Mouse (Mus musculus): ENCODE data around the gene Gm20388.

The Gm20388 gene

GRCm38 (mm10) chr8:123836354-123836753 is 3925.7 kb downstream of the Gm20388 start:
- DNase-seq (ENCODE audit: low read depth, low spot score) = no peak

GRCm38 (mm10) chr8:123838496-123838895 is 3927.9 kb downstream of the Gm20388 start:
- DNase-seq (ENCODE audit: low read depth, low spot score) = no peak

- DNase-seq (ENCODE audit: low read depth, low spot score) = no peak
Observed at GRCm38 (mm10) chr8:123840578-123841345, 3930.1 kb downstream of the Gm20388 start.

GRCm38 (mm10) chr8:123842086-123842485 is 3931.4 kb downstream of the Gm20388 start:
- no peak for DNase-seq (ENCODE audit: low read depth, low spot score)

GRCm38 (mm10) chr8:123844341-123844740 is 3933.7 kb downstream of the Gm20388 start:
- no peak for DNase-seq (ENCODE audit: low read depth, low spot score)

GRCm38 (mm10) chr8:123845114-123845513 is 3934.5 kb downstream of the Gm20388 start:
- DNase-seq (ENCODE audit: low read depth, low spot score) = no peak

GRCm38 (mm10) chr8:123845991-123846390 is 3935.3 kb downstream of the Gm20388 start:
- no peak for DNase-seq (ENCODE audit: low read depth, low spot score)

GRCm38 (mm10) chr8:123846509-123846908 is 3935.9 kb downstream of the Gm20388 start:
- no peak for DNase-seq (ENCODE audit: low read depth, low spot score)

GRCm38 (mm10) chr8:123847546-123847945 is 3936.9 kb downstream of the Gm20388 start:
- DNase-seq (ENCODE audit: low read depth, low spot score) = no peak

- no peak for DNase-seq (ENCODE audit: low read depth, low spot score)
Observed at GRCm38 (mm10) chr8:123849352-123849751, 3938.7 kb downstream of the Gm20388 start.

- DNase-seq (ENCODE audit: low read depth, low spot score) = no peak
Observed at GRCm38 (mm10) chr8:123851590-123851989, 3940.9 kb downstream of the Gm20388 start.

- DNase-seq (ENCODE audit: low read depth, low spot score) = no peak
Observed at GRCm38 (mm10) chr8:123854252-123854651, 3943.6 kb downstream of the Gm20388 start.

- no peak for DNase-seq (ENCODE audit: low read depth, low spot score)
Observed at GRCm38 (mm10) chr8:123854733-123855475, 3944.3 kb downstream of the Gm20388 start.

- DNase-seq (ENCODE audit: low read depth, low spot score) = no peak
Observed at GRCm38 (mm10) chr8:123857361-123857760, 3946.7 kb downstream of the Gm20388 start.

GRCm38 (mm10) chr8:123858574-123858940 is 3947.9 kb downstream of the Gm20388 start:
- DNase-seq (ENCODE audit: low read depth, low spot score) = no peak

GRCm38 (mm10) chr8:123858941-123859647 is 3948.5 kb downstream of the Gm20388 start:
- peak; percentile 87 for DNase-seq (ENCODE audit: low read depth, low spot score)

- no peak for DNase-seq (ENCODE audit: low read depth, low spot score)
Observed at GRCm38 (mm10) chr8:123859648-123860259, 3949.1 kb downstream of the Gm20388 start, which contains the start of gene Ccsap. TSS of gene Ccsap (minus strand) at chr8:123860209.

- DNase-seq (ENCODE audit: low read depth, low spot score) = no peak
Observed at GRCm38 (mm10) chr8:123860386-123860785, 3949.7 kb downstream of the Gm20388 start.

- no peak for DNase-seq (ENCODE audit: low read depth, low spot score)
Observed at GRCm38 (mm10) chr8:123865786-123866185, 3955.1 kb downstream of the Gm20388 start.

GRCm38 (mm10) chr8:123866971-123867370 is 3956.3 kb downstream of the Gm20388 start:
- no peak for DNase-seq (ENCODE audit: low read depth, low spot score)

GRCm38 (mm10) chr8:123872048-123872447 is 3961.4 kb downstream of the Gm20388 start:
- no peak for DNase-seq (ENCODE audit: low read depth, low spot score)

GRCm38 (mm10) chr8:123873364-123873763 is 3962.7 kb downstream of the Gm20388 start:
- no peak for DNase-seq (ENCODE audit: low read depth, low spot score)

Measured in retina, adult 2 months (tissue).